Mouse (Mus musculus) forelimb bud, embryonic 11.5 days (tissue): ENCODE data around the gene Thada.
"Not testable (repeated sequence)": the region's sequence is repeated elsewhere in the genome, so short reads cannot be mapped to it uniquely, and the experiment has no call there.

Experiments
- DNase-seq: peaks from one replicate; pipeline ENCODE4 v3.0.0-alpha.2; 2012; ENCODE audit warnings: low read depth, low spot score

Gene Thada

DNA sequence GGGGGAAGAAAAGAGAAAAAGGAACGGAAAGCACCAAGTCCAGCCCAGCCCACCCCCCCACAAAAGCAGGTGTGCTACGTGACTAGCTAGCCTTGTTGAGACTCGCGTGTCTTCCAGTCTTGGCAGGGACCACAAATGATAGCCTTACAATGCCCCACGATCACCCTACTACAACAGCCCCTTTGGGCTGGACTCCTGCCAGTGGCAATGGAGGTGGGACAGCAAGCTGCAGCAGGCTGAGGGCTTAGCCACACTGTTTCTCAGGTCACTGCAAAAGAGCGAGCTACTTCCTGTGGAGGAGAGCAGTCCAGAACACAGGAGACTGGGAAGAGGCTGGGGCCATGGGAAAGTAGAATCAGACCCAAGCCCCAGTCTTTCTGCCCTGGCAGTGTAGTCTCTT, 201.7 kb downstream of the Thada start:
- no peak for DNase-seq

DNA sequence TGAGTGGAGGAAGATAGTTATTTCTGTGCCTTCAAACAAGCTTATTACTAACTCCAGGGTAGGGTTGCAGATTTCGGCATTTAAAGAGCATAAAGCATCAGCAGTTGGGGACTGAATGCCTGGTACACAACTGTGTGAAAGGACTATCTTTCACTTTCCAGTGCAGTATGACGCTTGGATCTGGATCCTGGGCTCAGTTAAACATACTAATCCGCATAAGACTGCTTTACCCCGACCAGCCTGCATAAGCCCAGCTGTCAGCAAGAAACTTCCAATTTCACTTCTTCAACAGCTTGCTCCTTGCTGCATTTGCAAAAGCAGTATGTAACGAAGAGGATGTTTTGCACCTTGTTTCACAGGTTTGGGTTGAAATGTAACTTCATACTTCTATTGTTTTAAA, 202.4 kb downstream of the Thada start:
- DNase-seq: no peak

DNA sequence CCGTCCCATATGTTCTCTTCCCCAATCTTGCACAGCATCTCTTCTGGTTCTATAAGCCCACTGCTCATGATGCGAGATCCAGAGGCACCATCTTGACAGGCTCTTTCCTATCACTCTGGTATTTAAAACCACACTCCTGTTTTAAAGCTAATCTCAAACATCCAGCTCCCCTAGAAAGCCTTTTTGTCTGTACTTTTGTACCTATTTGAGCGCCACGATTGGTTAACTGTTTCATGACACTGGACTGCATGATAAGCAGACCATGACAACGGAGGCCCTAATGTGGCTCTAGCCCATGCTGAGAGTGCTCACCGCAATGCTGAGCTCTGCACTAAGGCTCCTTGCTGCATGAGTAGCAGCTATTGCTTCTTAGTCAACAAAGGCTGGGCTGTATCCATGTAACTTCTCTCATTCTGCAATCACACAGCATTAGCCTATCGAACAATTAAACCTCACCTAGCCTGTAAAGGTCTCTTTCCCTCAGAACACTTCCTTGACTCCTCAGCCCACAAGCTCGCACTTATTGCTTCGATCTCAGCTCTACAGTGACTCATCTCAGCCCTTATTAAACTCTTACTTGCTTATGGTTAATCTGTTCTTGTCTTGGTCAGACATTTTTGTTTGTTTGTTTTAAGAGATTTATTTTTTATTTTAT, 203.6 kb downstream of the Thada start:
- no peak for DNase-seq

DNA sequence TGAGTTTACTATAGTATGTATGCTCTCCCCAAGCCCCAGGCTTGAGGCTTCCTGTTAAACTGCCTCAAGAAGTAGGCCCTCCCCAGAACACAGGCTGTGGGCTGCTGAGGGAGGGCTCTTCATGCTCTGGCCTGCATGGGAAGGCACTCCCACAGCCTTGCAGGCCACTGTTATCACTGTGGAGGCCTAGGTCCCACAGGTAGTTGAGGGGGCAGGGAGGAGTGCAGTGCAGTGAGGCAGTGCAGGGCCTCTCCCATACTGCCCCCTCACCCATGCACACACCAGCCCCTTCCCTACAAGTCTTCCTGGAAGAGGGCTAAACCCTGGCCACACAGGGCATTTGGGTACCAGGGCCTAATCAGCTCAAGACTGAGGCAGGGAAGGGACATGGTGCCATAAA, 205.0 kb downstream of the Thada start:
- DNase-seq: no peak

DNA sequence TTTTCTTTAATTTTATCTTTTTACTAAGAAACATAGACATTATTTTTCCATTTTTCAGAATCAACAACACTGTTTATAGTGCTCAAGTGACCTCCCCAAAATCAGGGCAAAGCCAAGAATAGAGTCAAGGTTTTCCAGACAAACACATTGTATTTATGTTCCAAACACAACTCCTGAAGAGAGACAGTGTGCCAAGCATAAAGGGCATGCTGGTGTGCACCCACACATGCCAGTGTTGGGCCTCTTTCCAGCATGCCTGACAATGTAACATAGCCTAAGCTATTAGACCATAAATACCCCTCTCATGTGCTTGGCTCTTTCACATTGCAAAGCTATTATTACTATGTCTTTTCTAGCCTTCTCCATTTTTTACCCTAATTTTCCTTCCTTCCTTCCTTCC, 205.8 kb downstream of the Thada start:
- no peak for DNase-seq

DNA sequence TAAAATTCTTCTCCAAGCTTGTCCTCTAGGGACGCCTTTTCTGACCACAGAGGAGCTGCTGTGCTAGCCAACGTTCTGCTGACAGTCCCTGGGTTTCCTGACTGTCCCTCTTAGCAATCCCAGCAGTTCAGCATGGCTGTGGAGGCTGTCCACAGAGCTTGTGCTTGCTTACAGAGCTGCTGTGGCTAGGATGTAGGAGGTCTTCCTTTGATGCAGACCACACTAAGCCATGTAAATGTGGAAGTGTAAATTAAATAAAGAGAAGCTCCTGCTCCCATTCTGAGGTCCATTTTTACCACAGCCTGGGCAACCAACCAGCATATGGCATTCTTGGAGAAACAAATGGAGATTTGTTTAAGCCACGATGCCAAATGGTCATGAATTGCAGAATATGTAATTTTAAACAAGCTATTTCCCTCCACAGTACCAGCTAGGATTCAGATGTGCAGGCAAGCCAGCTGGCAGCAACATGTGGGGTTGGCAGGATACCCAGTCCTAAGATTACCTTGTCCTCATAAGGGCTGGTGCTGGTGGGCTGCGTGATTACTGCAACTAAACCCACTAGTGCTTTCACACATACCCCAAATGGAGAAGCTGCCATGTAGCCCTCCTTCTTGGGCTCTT, 207.3 kb downstream of the Thada start:
- no peak for DNase-seq

DNA sequence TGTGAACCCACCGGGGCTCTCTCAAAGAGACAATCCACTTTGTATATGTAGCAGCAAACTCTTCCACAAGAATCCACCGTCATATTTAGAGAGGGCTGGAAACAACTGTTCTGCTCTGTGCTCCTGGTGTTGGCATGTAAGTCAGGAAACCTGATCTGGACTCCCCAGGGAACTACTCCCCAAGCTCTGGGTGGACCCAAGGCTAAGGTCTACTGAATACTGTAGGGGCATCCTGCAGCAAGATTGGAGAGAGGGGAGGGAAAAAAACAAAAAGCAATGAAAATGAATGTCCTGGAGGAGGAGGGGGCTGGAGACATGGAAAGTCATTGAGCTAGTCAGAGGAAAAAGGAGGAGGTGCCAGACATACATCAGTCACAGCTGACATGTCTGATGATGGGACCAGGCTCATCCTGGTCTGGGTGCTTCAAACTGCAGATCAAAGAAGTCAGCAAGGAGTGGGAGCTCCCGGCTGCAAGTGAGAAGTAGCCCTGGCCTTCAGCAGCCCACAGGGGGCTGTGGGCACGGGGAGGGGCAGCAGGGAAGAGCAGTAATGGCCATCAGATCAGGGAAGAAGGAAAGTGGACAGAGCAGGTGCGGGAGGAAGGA, 208.0 kb downstream of the Thada start:
- DNase-seq: no peak

DNA sequence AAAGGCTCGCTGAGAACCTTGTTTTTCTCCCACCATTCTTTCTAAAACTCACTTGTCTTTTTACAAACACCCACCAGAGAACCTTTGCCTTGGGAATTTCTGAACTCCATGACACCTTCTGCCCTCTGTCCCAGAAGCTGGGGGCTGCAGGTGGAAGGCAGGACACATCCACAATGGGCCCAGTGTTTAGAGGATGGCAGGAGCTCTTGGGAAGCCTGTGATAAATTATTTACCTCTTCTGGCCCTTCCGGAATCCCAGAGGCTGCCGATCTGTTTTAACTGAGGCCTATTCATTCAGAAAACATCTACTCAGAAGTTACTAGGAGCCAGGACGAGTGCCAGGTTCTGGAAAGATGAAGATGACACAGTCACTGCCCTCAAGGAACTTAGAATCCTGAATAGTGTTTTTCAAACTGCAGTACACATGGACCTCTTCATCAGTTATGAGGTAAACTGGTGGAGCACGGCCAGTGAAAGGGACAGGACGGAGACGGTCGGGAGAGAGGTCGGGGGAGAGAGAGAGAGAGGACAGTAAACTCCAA, 209.7 kb downstream of the Thada start:
- peak; percentile 40 for DNase-seq

DNA sequence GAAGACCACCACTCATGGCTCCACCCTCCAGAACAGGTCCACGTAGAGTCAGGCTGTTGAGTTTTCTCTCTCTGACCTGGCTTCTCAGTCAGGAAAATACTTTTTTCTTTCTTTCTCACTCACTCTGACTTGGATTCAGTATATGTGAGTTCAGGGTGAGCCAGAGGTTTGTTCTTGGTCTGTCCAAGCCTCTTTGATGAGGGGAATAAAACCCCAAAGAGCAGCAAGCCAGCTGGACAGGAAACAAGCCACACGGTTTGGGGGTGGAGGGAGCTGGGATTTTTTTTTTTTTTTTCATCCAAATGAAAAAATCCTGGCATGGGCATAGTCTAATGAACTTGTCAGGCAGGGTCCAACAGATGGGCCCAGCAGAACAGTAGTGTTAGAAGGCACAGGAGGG, 210.2 kb downstream of the Thada start:
- no peak for DNase-seq

DNA sequence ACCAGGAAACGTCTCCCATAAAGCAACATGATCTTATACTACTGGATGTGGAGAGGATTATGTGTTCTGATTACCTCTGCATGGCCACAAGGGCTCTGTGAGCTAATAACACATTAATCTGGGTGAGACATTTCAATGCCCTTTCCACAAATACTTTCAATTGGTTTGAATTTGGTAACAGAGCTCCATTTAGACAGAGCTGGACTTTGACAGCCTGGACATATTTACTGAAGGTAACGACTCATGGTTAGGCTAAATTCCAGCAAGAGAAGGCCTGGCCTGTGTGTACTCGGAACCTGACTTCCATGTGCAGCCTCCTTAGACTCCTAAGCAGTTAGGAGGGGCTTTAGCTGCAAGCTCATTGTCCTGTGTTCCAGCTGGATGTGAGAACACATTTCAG, 214.6 kb downstream of the Thada start:
- DNase-seq: no peak

DNA sequence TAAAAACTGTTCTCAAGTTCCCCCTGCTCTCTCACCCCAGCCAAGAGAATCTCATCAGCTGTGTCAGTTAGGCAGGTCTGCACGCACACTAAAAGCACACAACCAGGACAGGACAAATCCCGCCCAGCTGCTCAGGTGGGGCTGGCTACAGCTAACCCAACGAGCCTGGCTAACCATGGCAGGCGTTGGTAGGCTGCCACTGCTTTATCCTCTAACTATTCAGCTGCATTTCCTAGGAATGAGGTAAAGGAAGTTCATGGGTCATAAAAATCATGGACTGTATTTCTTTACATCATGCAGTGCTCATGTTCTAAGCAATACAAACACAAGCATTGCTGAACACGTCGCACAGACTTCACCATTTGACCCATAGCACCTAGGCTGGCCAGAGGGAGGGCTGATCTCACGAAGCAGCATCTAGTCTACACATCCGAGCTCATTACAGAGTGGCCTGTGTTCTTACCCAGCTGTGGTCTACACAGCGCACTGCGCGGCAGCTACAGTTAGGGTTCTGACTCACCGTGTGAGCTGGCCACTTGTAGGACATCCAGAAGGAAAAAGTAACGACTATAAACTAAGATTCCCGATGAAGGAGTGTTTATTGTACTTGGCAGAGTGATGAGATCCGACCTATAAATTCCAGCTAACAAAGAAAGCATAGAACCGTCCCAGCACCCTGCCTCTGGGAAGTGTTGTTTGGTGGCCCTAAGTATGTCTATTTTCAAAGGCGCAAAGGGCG, 221.7 kb downstream of the Thada start:
- no peak for DNase-seq

DNA sequence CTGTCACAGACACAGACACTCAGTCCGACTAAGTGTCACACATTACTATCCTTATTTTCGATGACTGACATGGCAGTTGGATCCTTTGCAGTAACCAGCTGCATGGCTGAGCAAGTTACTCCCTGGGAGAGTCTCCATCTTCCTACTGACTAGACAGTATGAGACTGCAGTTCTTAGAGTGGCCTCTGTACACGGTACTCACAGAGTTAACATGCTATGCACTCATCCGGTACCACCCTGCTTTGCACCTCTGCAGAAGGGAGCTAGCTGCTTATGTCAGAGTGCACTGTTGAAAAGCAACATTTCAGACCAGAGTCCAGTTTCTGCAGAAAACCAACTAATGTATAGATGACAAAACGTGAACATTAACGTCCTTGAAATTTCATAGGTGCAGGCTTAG, 222.2 kb downstream of the Thada start:
- no peak for DNase-seq

DNA sequence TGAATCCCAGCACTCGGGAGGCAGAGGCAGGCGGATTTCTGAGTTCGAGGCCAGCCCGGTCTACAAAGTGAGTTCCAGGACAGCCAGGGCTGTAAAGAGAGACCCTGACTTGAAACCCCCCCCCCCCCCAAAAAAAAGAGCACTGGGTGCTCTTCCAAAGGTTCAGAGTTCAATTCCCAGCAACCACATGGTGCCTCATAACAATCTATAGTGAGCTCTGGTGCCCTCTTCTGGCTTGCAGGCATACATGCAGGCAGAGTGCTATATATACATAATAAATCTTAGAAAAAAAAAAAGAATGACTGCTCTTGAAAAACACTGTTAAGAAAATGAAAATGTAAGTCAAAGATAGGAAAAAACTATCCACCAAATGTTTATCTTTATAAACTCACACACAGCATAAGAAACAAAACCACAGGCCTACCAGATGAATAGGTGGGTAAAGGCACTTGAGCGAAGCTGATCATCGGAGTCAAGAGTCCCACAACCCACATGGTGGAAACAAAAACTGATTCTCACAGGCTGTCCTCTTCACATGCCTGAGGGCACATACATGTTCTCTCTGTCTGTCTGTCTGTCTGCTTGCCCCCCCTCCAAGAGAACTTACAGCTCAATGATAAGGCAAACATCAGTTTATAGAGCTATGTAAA, 224.6 kb downstream of the Thada start:
- DNase-seq: no peak

DNA sequence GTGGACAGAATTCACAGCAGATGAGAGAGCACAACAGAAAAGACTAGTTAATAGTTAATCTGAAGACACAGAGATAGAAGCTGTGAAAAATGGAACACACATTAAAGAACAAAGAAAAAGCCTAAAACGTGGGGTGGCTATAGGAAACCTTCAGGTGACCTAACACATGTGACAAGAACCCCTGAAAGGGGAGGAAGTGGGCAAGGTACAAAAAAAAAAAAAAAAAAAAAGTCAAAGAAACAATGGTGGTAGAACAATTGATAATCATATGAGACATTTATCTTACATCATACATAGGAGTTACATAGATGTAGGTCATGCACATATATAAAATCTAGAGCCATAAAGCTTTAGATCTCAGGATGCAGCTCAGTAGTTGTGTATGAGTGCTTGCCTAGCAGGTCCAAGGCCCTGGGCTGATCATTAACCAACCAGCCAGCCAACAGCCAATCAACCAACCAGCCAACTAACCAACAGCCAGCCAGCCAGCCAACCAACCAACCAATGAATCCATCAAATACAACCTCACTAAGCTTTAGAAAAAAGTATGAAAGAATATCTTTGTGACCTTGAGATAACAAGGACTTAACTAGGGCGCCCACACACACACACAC, 226.2 kb downstream of the Thada start:
- no peak for DNase-seq

DNA sequence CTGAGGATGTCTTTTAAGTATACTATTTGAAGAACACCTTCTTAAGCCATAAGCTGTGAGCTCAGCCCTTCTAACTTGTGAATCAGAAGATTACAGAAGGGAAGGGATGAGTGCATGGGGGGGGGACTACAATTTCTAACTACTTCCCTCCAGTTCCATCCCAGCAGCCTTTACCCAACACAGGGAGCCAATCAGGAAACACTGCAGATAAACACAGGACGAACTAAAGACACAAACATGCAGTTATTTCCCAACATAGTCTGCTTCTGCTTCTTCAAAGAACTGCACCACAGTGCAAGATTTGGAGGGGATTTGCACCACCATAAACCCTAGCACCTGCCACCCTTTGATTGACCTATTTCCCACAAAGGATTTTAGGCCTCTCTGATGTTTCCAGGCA, 227.8 kb downstream of the Thada start:
- DNase-seq: no peak

DNA sequence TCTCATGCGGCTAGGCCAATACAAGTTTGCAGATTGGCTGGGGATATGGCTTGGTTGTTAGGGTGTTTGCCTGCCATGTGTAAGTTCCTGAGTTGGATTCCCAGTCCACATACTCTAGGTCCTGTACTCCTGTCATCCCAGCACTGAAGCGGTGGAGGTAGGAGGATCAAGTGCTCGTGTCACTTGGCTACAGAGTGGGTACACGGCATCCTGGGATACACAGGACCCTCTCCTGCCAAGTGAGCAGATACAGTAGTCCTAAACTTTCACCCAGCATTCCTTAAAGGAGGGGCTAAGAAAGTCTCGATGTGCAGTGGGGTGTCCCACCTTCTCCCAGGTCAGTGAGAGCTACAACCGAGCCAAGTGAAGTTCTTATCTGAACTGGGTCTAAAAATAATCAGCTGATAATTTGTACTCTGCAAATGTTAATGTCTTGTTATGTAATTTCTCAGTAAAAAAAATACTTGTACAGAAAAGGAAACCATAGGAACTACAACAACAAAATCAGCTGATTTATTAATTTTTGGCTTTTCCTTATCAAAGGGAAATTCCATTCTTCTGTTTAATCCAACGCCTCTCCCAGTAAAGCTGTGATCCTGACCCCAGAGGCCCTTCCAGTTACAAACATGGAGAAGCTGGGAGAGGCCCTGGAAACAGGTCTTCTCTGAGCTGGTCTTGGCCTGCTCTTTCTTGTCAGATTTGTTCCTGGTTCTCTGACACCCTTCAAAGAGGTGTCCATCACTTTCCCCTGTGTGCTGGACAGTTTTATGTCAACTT, 229.0 kb downstream of the Thada start:
- DNase-seq: no peak

DNA sequence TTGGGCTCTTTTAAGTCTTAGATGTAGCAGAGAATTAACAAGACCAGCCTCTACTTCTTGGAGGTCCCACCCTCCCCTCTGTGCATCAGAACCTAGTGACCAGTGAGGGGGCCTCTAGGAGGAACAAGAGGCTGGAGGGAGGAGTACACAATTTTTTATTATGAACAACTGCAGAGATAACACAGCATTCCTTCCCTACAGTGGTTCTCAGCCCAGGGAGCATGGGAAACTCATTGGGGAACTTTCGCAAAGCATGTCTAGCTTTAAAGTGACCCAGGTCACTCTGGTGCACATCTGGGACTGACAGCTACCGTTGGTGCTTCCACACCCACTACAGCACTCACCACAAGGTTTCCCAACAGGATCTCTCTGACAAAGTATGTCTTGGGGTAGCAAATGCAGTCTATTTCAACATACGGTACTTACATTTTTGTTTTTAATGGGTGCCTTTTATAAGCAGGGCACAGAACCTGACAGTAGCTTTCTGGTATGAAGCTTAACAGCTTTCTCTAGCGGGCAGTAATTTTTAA, 230.5 kb downstream of the Thada start:
- no peak for DNase-seq

DNA sequence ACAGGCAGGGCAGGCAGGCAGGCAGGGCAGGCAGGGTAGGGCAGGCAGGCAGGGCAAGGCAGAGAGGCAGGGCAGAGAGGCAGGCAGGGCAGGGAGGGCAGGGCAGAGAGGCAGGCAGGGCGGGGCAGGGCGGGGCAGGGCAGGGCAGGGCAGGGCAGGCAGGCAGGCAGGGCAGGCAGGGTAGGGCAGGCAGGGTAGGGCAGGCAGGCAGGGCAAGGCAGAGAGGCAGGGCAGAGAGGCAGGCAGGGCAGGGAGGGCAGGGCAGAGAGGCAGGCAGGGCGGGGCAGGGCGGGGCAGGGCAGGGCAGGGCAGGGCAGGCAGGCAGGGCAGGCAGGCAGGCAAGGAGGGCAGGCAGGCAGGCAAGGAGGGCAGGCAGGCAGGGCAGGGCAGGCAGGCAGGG, 231.2 kb downstream of the Thada start:
- DNase-seq: not testable (repeated sequence)

DNA sequence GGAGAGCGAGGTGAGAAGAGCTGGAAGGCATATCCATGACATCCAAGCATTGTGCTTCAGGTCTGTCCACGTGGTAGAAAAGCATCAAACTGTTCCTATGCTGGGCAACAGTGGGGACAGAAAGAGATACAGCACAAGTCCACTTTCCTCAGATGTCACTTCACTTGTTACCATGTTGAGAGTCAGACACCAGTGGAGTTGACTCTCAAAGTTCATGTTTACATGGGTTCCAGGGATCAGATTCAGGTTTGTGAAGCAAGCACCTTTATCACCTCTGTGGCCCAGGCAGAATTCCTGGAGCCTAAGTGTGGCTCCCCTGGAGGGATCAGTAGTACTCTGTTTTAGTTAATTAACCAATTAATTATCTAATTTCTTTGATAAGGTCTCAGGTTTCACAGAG, 232.2 kb downstream of the Thada start:
- DNase-seq: no peak

DNA sequence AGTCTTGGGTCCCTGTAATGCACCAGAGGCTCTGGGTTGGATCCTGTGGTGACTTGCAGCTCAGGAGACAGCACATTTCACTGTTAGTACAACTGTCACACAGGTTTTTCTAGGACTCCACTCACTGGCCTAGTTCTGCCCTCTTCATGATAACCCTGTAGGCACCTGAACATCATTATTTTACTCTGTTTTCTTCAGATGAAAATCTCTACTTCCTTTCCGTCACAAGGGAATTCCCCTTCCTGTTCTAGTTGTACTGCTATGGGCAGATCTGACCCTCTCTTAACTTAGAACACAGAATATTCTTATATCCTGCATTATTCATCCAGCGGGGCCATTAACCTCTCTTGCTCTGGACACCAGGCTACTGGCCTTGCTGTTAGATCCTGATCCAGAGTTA, 234.6 kb downstream of the Thada start:
- DNase-seq: no peak
